Mouse (Mus musculus): ENCODE results near the gene Gpr4. TPM values are rescaled to one million over a fixed set of nuclear protein-coding genes. Genes with fewer than 3 reads are reported as not detected.

Gpr4 gene
- polyA plus RNA-seq, 1 experiment from 2014 or later: 1.3 TPM

GRCm38 (mm10) chr7:19240905-19241463 is 28.6 kb downstream of the Gpr4 start:
- H3K9ac ChIP-seq (ENCODE audit: low read depth, low read length): no peak overlapping the region
- H3K4me3 ChIP-seq (ENCODE audit: low read depth, low read length): no peak overlapping the region
- H3K4me1 ChIP-seq (replicated peaks; ENCODE audit: control insufficient read depth, insufficient read depth, low read length): peaks cover 9% of the 10 kb centered on the region; the same call in 1 of the 2 replicates
- H3K4me2 ChIP-seq (replicated peaks; ENCODE audit: low read depth): no peak overlapping the region
- H3K9me3 ChIP-seq (ENCODE audit: control insufficient read depth): no peaks in the 10 kb centered on the region
- H3K36me3 ChIP-seq (ENCODE audit: control insufficient read depth, insufficient read depth): peaks cover 13% of the 10 kb centered on the region; the same call in 1 of the 2 replicates
- peak overlapping the region; percentile 11; the same call in 1 of the 2 replicates for H3K27ac ChIP-seq (ENCODE audit: low read depth, low read length)
- ATAC-seq: peak; percentile 38
- H3K27me3 ChIP-seq (replicated peaks; ENCODE audit: control insufficient read depth, insufficient read depth, low read length): no peaks in the 10 kb centered on the region
- 66% methylated on average over 8 of the region's 8 CpGs for WGBS
- no peak for TF ChIP-seq CTCF (IDR thresholded peaks at IDR 0.05; ENCODE audit: low read depth)

GRCm38 (mm10) chr7:19242005-19242404 is 29.7 kb downstream of the Gpr4 start:
- peaks cover 8% of the 10 kb centered on the region; the same call in 1 of the 2 replicates for H3K4me1 ChIP-seq (replicated peaks; ENCODE audit: control insufficient read depth, insufficient read depth, low read length)
- no peaks in the 10 kb centered on the region for H3K9me3 ChIP-seq (ENCODE audit: control insufficient read depth)
- 72% methylated on average over 1 of the region's 1 CpGs for WGBS
- no peak for TF ChIP-seq CTCF (IDR thresholded peaks at IDR 0.05; ENCODE audit: low read depth)
- no peak for ATAC-seq
- no peak overlapping the region for H3K4me3 ChIP-seq (ENCODE audit: low read depth, low read length)
- no peaks in the 10 kb centered on the region for H3K27me3 ChIP-seq (replicated peaks; ENCODE audit: control insufficient read depth, insufficient read depth, low read length)
- no peak overlapping the region for H3K9ac ChIP-seq (ENCODE audit: low read depth, low read length)
- peaks cover 16% of the 10 kb centered on the region; the same call in 1 of the 2 replicates for H3K36me3 ChIP-seq (ENCODE audit: control insufficient read depth, insufficient read depth)
- H3K27ac ChIP-seq (ENCODE audit: low read depth, low read length): no peak overlapping the region
- no peak overlapping the region for H3K4me2 ChIP-seq (replicated peaks; ENCODE audit: low read depth)

GRCm38 (mm10) chr7:19243858-19244257 is 31.5 kb downstream of the Gpr4 start:
- H3K4me3 ChIP-seq (ENCODE audit: low read depth, low read length): no peak overlapping the region
- no peaks in the 10 kb centered on the region for H3K9me3 ChIP-seq (ENCODE audit: control insufficient read depth)
- no peak overlapping the region for H3K4me2 ChIP-seq (replicated peaks; ENCODE audit: low read depth)
- peaks cover 6% of the 10 kb centered on the region; the same call in 1 of the 2 replicates for H3K4me1 ChIP-seq (replicated peaks; ENCODE audit: control insufficient read depth, insufficient read depth, low read length)
- no peaks in the 10 kb centered on the region for H3K27me3 ChIP-seq (replicated peaks; ENCODE audit: control insufficient read depth, insufficient read depth, low read length)
- no peak overlapping the region for H3K9ac ChIP-seq (ENCODE audit: low read depth, low read length)
- peaks cover 16% of the 10 kb centered on the region; the same call in 1 of the 2 replicates for H3K36me3 ChIP-seq (ENCODE audit: control insufficient read depth, insufficient read depth)
- 65% methylated on average over 5 of the region's 5 CpGs for WGBS
- ATAC-seq: no peak
- no peak for TF ChIP-seq CTCF (IDR thresholded peaks at IDR 0.05; ENCODE audit: low read depth)
- H3K27ac ChIP-seq (ENCODE audit: low read depth, low read length): no peak overlapping the region

- WGBS: 91% methylated on average over 3 of the region's 3 CpGs
- peaks cover 16% of the 10 kb centered on the region; the same call in 1 of the 2 replicates for H3K36me3 ChIP-seq (ENCODE audit: control insufficient read depth, insufficient read depth)
- H3K9ac ChIP-seq (ENCODE audit: low read depth, low read length): no peak overlapping the region
- H3K4me1 ChIP-seq (replicated peaks; ENCODE audit: control insufficient read depth, insufficient read depth, low read length): peaks cover 6% of the 10 kb centered on the region; the same call in 1 of the 2 replicates
- TF ChIP-seq CTCF (IDR thresholded peaks at IDR 0.05; ENCODE audit: low read depth): no peak
- H3K27me3 ChIP-seq (replicated peaks; ENCODE audit: control insufficient read depth, insufficient read depth, low read length): no peaks in the 10 kb centered on the region
- no peak overlapping the region for H3K4me3 ChIP-seq (ENCODE audit: low read depth, low read length)
- no peak for ATAC-seq
- H3K4me2 ChIP-seq (replicated peaks; ENCODE audit: low read depth): no peak overlapping the region
- no peaks in the 10 kb centered on the region for H3K9me3 ChIP-seq (ENCODE audit: control insufficient read depth)
- H3K27ac ChIP-seq (ENCODE audit: low read depth, low read length): no peak overlapping the region
These were observed 32.7 kb downstream of the Gpr4 start for GRCm38 (mm10) chr7:19245083-19245482.

- no peaks in the 10 kb centered on the region for H3K27me3 ChIP-seq (replicated peaks; ENCODE audit: control insufficient read depth, insufficient read depth, low read length)
- H3K4me1 ChIP-seq (replicated peaks; ENCODE audit: control insufficient read depth, insufficient read depth, low read length): peaks cover 6% of the 10 kb centered on the region; the same call in 1 of the 2 replicates
- H3K36me3 ChIP-seq (ENCODE audit: control insufficient read depth, insufficient read depth): peaks cover 16% of the 10 kb centered on the region; the same call in 1 of the 2 replicates
- TF ChIP-seq CTCF (IDR thresholded peaks at IDR 0.05; ENCODE audit: low read depth): no peak
- 100% methylated on average over 1 of the region's 1 CpGs for WGBS
- H3K9ac ChIP-seq (ENCODE audit: low read depth, low read length): no peak overlapping the region
- no peak overlapping the region for H3K4me3 ChIP-seq (ENCODE audit: low read depth, low read length)
- no peak overlapping the region for H3K27ac ChIP-seq (ENCODE audit: low read depth, low read length)
- no peak overlapping the region for H3K4me2 ChIP-seq (replicated peaks; ENCODE audit: low read depth)
- no peak for ATAC-seq
- no peaks in the 10 kb centered on the region for H3K9me3 ChIP-seq (ENCODE audit: control insufficient read depth)
These were observed 34.5 kb downstream of the Gpr4 start for GRCm38 (mm10) chr7:19246855-19247254.

- ATAC-seq: no peak
- no peak for TF ChIP-seq CTCF (IDR thresholded peaks at IDR 0.05; ENCODE audit: low read depth)
- H3K27me3 ChIP-seq (replicated peaks; ENCODE audit: control insufficient read depth, insufficient read depth, low read length): no peaks in the 10 kb centered on the region
- H3K9me3 ChIP-seq (ENCODE audit: control insufficient read depth): no peaks in the 10 kb centered on the region
- no peak overlapping the region for H3K4me3 ChIP-seq (ENCODE audit: low read depth, low read length)
- peaks cover 6% of the 10 kb centered on the region; the same call in 1 of the 2 replicates for H3K4me1 ChIP-seq (replicated peaks; ENCODE audit: control insufficient read depth, insufficient read depth, low read length)
- H3K4me2 ChIP-seq (replicated peaks; ENCODE audit: low read depth): no peak overlapping the region
- H3K9ac ChIP-seq (ENCODE audit: low read depth, low read length): no peak overlapping the region
- peaks cover 16% of the 10 kb centered on the region; the same call in 1 of the 2 replicates for H3K36me3 ChIP-seq (ENCODE audit: control insufficient read depth, insufficient read depth)
- WGBS: 93% methylated on average over 2 of the region's 2 CpGs
- H3K27ac ChIP-seq (ENCODE audit: low read depth, low read length): no peak overlapping the region
These were observed 35.2 kb downstream of the Gpr4 start for GRCm38 (mm10) chr7:19247511-19247910.

All from intestine, postnatal 0 days (tissue).